Mouse (Mus musculus) CH12.LX (cell line): Measurements from ENCODE around the gene Jag2. TPM values are rescaled to one million over a fixed set of nuclear protein-coding genes. Genes with fewer than 3 reads are reported as not detected.
A peak's percentile ranks its signal among the peaks of the same experiment; 100 is the strongest.

Source experiments
- DNase-seq: peaks from one replicate; pipeline ENCODE4 v3.0.0-alpha.2; 2013; ENCODE audit errors: extremely low read depth
- H3K27ac ChIP-seq: 2 replicates; pipeline ENCODE4 v1.5.1; 2012; ENCODE audit warnings: low read depth, mild to moderate bottlenecking, control low read depth, moderate library complexity; ENCODE audit not compliant: insufficient read depth
- H3K27me3 ChIP-seq: replicated peaks from 2 replicates; pipeline ENCODE3; 2012; ENCODE audit warnings: inconsistent platforms
- H3K36me3 ChIP-seq, 2 experiments: replicated peaks in 1 of 2; 2 replicates each; pipeline versions ENCODE3 to v1.6.1; 2012; ENCODE audit warnings: inconsistent platforms in 1 of 2, low read length in 1 of 2, mild to moderate bottlenecking in 1 of 2, mixed read lengths in 1 of 2, moderate library complexity in 1 of 2; ENCODE audit not compliant: control insufficient read depth in 1 of 2, insufficient read depth in 1 of 2
- H3K4me1 ChIP-seq, 2 experiments: 2 replicates each; pipeline ENCODE4 v1.6.1; 2012; ENCODE audit warnings: inconsistent platforms in 1 of 2, moderate library complexity in 1 of 2; ENCODE audit not compliant: insufficient read depth in 2 of 2, control insufficient read depth in 1 of 2
- H3K4me2 ChIP-seq: 2 replicates; pipeline ENCODE4 v1.6.1; 2012; ENCODE audit warnings: low read depth, mild to moderate bottlenecking, control low read depth; ENCODE audit not compliant: poor library complexity, insufficient read depth, severe bottlenecking
- H3K4me3 ChIP-seq, 3 experiments: fragments of 150-350 bp in 1 of 3; sonication (generic) in 1 of 3; replicated peaks in 1 of 3; 2 replicates each; pipeline versions ENCODE3 to v1.5.1; 2011 to 2012; ENCODE audit warnings: low read depth in 2 of 3, low read length in 2 of 3, mild to moderate bottlenecking in 2 of 3, moderate library complexity in 2 of 3, control low read depth in 1 of 3, improper control_type of control experiment in 1 of 3, inconsistent platforms in 1 of 3, mixed read lengths in 1 of 3; ENCODE audit not compliant: poor library complexity in 1 of 3
- H3K79me2 ChIP-seq: replicated peaks from 2 replicates; pipeline ENCODE4 v1.6.1; 2012; ENCODE audit warnings: mild to moderate bottlenecking, moderate library complexity; ENCODE audit not compliant: control insufficient read depth, poor library complexity, insufficient read depth, severe bottlenecking; ENCODE audit errors: extremely low read depth
- H3K9ac ChIP-seq: 2 replicates; pipeline ENCODE4 v1.6.1; 2012; ENCODE audit warnings: low read depth, mild to moderate bottlenecking, control low read depth, moderate library complexity; ENCODE audit not compliant: insufficient read depth
- H3K9me3 ChIP-seq: replicated peaks from 2 replicates; pipeline ENCODE3; 2012; ENCODE audit warnings: low read length, inconsistent platforms, mixed read lengths
- CHD1 ChIP-seq: IDR thresholded peaks from 2 replicates; pipeline ENCODE4 v1.6.1; 2012; ENCODE audit warnings: low read depth, low read length, improper control_type of control experiment, inconsistent platforms
- EP300 ChIP-seq: IDR thresholded peaks from 2 replicates; pipeline ENCODE4 v1.6.1; 2011; ENCODE audit warnings: low read length, improper control_type of control experiment
- ETS1 ChIP-seq: conservative IDR thresholded peaks from 2 replicates; pipeline ENCODE4 v1.6.1; 2012; ENCODE audit warnings: low read depth, mild to moderate bottlenecking, inconsistent platforms, low read length, improper control_type of control experiment, moderate library complexity
- GABPA ChIP-seq: IDR thresholded peaks from 2 replicates; pipeline ENCODE4 v1.6.1; 2012; ENCODE audit warnings: low read depth, low read length, improper control_type of control experiment, inconsistent platforms; ENCODE audit not compliant: insufficient replicate concordance
- KAT2A ChIP-seq: IDR thresholded peaks from 2 replicates; pipeline ENCODE4 v1.6.1; 2012; ENCODE audit warnings: low read length, improper control_type of control experiment, inconsistent platforms; ENCODE audit not compliant: insufficient replicate concordance
- MAFK ChIP-seq: IDR thresholded peaks from 2 replicates; pipeline ENCODE4 v1.6.1; 2011; ENCODE audit warnings: low read length, improper control_type of control experiment; ENCODE audit not compliant: insufficient replicate concordance
- MAZ ChIP-seq: IDR thresholded peaks from 2 replicates; pipeline ENCODE4 v1.6.1; 2012; ENCODE audit warnings: low read depth, mild to moderate bottlenecking, inconsistent platforms, low read length, improper control_type of control experiment, moderate library complexity
- MEF2A ChIP-seq: IDR thresholded peaks from 2 replicates; pipeline ENCODE4 v1.6.1; 2014; ENCODE audit warnings: low read depth, mild to moderate bottlenecking, inconsistent platforms, low read length, improper control_type of control experiment, borderline replicate concordance
- MYC ChIP-seq: IDR thresholded peaks from 2 replicates; pipeline ENCODE4 v1.6.1; 2011; ENCODE audit warnings: low read depth, mild to moderate bottlenecking, improper control_type of control experiment, low read length
- NELFE ChIP-seq: IDR thresholded peaks from 2 replicates; pipeline ENCODE4 v1.6.1; 2011; ENCODE audit warnings: low read depth, low read length, improper control_type of control experiment
- POLR2A ChIP-seq: IDR thresholded peaks from 2 replicates; pipeline ENCODE4 v1.6.1; 2011; ENCODE audit warnings: low read depth, mild to moderate bottlenecking, improper control_type of control experiment, low read length
- RCOR1 ChIP-seq: conservative IDR thresholded peaks from 2 replicates; pipeline ENCODE4 v1.6.1; 2012; ENCODE audit warnings: low read depth, mild to moderate bottlenecking, inconsistent platforms, low read length, improper control_type of control experiment
- SIN3A ChIP-seq: IDR thresholded peaks from 2 replicates; pipeline ENCODE4 v1.6.1; 2012; ENCODE audit warnings: low read length, improper control_type of control experiment, inconsistent platforms
- SMC3 ChIP-seq: IDR thresholded peaks from 2 replicates; pipeline ENCODE4 v1.6.1; 2011; ENCODE audit warnings: low read depth, low read length, improper control_type of control experiment
- TCF12 ChIP-seq: IDR thresholded peaks from 2 replicates; pipeline ENCODE4 v1.6.1; 2014; ENCODE audit warnings: low read depth, mild to moderate bottlenecking, inconsistent platforms, low read length, improper control_type of control experiment
- USF2 ChIP-seq: conservative IDR thresholded peaks from 2 replicates; pipeline ENCODE4 v1.6.1; 2011; ENCODE audit warnings: low read depth, low read length, improper control_type of control experiment
- ZKSCAN1 ChIP-seq: IDR thresholded peaks from 2 replicates; pipeline ENCODE4 v1.6.1; 2012; ENCODE audit warnings: low read depth, inconsistent platforms, low read length, improper control_type of control experiment, borderline replicate concordance
- ZMIZ1 ChIP-seq: IDR thresholded peaks from 2 replicates; pipeline ENCODE4 v1.6.1; 2012; ENCODE audit warnings: low read depth, mild to moderate bottlenecking, inconsistent platforms, low read length, improper control_type of control experiment
- ZNF384 ChIP-seq: IDR thresholded peaks from 2 replicates; pipeline ENCODE4 v1.6.1; 2012; ENCODE audit warnings: low read depth, low read length, improper control_type of control experiment, inconsistent platforms
- dilution Hi-C: fragments of 300-500 bp; cut with MboI; formaldehyde crosslinking; loops from 2 replicates; pipeline ENCODE4 v1.14.3; 2020; ENCODE audit warnings: low sequenced_read_pairs; ENCODE audit not compliant: extremely low pct_unique_long_range_greater_than_20kb, extremely low pct_ligation_motif_present
- in situ Hi-C: fragments of 300-500 bp; cut with MboI; formaldehyde crosslinking; loops from 3 replicates; pipeline ENCODE4 v1.14.3; 2019; ENCODE audit warnings: low sequenced_read_pairs, low pct_ligation_motif_present, low pct_unique_long_range_greater_than_20kb, mixed read lengths
- polyA plus RNA-seq: library from polyadenylated mRNA; unstranded; fragments of >175 nt; gene quantifications from 2 replicates; pipeline ENCODE4 v1.2.1, GENCODE M21; 2012; ENCODE audit warnings: low read depth; ENCODE audit not compliant: insufficient read length
- total RNA-seq, 2 experiments: library from RNA; depleted of rRNA; stranded (reverse); fragments of 300-350 nt in 1 of 2; fragments of >200 nt in 1 of 2; gene quantifications; 2 replicates each; pipeline ENCODE4 v1.2.3; 2012 to 2014

The Jag2 gene
- total and polyA plus RNA-seq, 3 experiments, result 0.34 to 7.6 (median 0.59) TPM

DNA sequence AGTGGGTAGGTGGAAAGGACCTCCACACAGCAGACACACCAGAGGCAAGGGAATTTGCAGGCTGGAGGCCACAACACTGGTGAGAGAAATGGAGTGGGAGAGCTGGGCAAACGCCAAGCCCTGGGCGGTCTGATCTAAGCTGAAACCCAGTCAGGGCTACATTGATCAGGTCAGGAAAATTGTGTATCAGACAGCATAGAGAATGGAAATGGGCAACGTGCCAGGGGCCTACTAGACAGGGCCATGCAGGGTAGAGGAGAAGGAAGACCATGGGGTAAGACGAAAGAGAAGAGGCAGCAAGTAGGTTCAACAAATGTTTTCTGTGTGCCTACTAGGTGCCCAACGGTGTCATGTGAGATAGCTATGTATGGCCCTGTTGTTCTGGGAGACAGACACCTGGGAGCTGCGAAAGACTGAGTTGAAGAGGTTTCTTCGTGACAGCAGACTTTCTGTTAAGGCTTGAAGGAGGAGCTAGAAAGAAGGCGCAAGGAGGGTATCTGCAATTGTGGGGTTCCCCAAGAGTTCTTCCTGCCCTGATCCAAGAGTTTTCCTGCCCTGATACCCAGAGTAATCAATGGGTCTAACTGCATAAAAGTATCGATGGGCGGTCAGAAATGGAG is 11.7 kb upstream of the Jag2 start:
- peak overlapping the region; percentile 90 for H3K4me2 ChIP-seq
- no peak for TF ChIP-seq SMC3
- TF ChIP-seq TCF12, result no peak
- TF ChIP-seq EP300, result no peak
- TF ChIP-seq MAZ, result no peak
- no peak for TF ChIP-seq ZKSCAN1
- TF ChIP-seq USF2, result no peak
- TF ChIP-seq ZMIZ1, result no peak
- TF ChIP-seq ZNF384, result no peak
- TF ChIP-seq RCOR1, result no peak
- no peak for TF ChIP-seq SIN3A
- no peak for TF ChIP-seq MYC
- TF ChIP-seq, all 38 proteins: peak for 0
- Histone ChIP-seq H3K27me3 (peaks cover 2% of the 10 kb centered on the region), H3K36me3 (peaks cover 0 to 7% of the 10 kb centered on the region in 2 experiments), H3K79me2 (no peaks in the 10 kb centered on the region), H3K4me1 (peaks cover 12 to 33% of the 10 kb centered on the region in 2 experiments), H3K9ac (peak overlapping the region; percentile 92), H3K9me3 (no peaks in the 10 kb centered on the region), H3K4me3 (peak overlapping the region; percentile 68 to 82 (median 74)), H3K27ac (no peak overlapping the region)
- in situ Hi-C loops (loop anchor here (5.0 kb wide), 1 partner anchor 69 kb away; no protein-coding TSS in a partner anchor), dilution Hi-C loops (no loop called here)
- no peak for DNase-seq

DNA sequence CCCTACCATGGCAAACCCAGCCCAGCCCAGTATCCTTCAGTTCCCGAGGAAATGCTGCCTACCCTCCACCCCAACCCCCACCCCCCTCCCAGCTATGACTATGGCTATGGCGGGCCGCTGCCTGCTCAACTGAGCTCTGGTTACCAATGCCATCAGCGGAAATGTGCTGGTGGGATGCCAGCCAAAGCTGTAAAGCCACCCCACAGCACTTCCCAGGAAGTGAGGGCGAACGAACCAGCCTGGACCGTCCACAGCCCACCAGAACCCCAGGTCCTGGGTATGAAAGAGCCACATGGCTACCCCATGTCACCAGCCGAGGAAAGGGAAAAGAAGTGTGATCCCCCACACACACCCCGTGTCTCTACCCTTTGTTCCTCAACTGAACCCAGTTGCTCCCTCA is 11.1 kb upstream of the Jag2 start:
- Histone ChIP-seq H3K9ac (no peak overlapping the region), H3K27ac (no peak overlapping the region), H3K4me2 (no peak overlapping the region), H3K4me3 (no peak overlapping the region), H3K27me3 (peaks cover 2% of the 10 kb centered on the region), H3K36me3 (peaks cover 0 to 8% of the 10 kb centered on the region in 2 experiments), H3K79me2 (no peaks in the 10 kb centered on the region)
- in situ Hi-C loops (loop anchor here (5.0 kb wide), 1 partner anchor 68 kb away; no protein-coding TSS in a partner anchor), dilution Hi-C loops (no loop called here)
- DNase-seq, result no peak
- TF ChIP-seq TCF12, result no peak
- TF ChIP-seq USF2, result no peak
- TF ChIP-seq POLR2A, result no peak
- TF ChIP-seq MEF2A, result no peak
- TF ChIP-seq NELFE, result no peak
- no peak for TF ChIP-seq GABPA
- no peak for TF ChIP-seq CHD1
- no peak for TF ChIP-seq MAZ
- no peak for TF ChIP-seq KAT2A
- no peak for TF ChIP-seq ETS1
- no peak for TF ChIP-seq MAFK
- TF ChIP-seq, all 38 proteins: peak for 0
- Histone ChIP-seq H3K9me3 (no peaks in the 10 kb centered on the region), H3K4me1 (peaks cover 12 to 33% of the 10 kb centered on the region in 2 experiments)
